Mouse (Mus musculus): ENCODE data around the gene Nsun7. TPM values are rescaled to one million over a fixed set of nuclear protein-coding genes. Genes with fewer than 3 reads are reported as not detected.
A peak's percentile ranks its signal among the peaks of the same experiment; 100 is the strongest.
"Not testable (repeated sequence)": the region's sequence is repeated elsewhere in the genome, so short reads cannot be mapped to it uniquely, and the experiment has no call there.

Nsun7 gene
- 10 to 100 TPM in 1 of 2 experiments, 1 to 10 TPM in 1; 8.8 to 10.2 TPM for total RNA-seq (2021)
- long read RNA-seq, experiment 1, partial matches to known transcripts = 2 of 4 reads
- long read RNA-seq, experiment 1, other reads (novel, unspliced or antisense) = 2 of 4 reads
- long read RNA-seq, experiment 2, partial matches to known transcripts = 0 of 2 reads
- long read RNA-seq, experiment 2, other reads (novel, unspliced or antisense) = 2 of 2 reads

- peak; percentile 85 to 86 for DNase-seq (ENCODE audit: low spot score in 2 of 2)
Observed at GRCm38 (mm10) chr5:66259756-66260448, at the start of gene Nsun7. TSS of gene Nsun7 (plus strand) at chr5:66259897.

- no peak for DNase-seq (ENCODE audit: low spot score in 2 of 2)
Observed at GRCm38 (mm10) chr5:66214395-66214935, 45.2 kb upstream of the Nsun7 start.

GRCm38 (mm10) chr5:66215569-66216277 lies 44.0 kb upstream of the Nsun7 start:
- DNase-seq (ENCODE audit: low spot score in 2 of 2) = no peak

GRCm38 (mm10) chr5:66219692-66220091 lies 40.0 kb upstream of the Nsun7 start:
- no peak for DNase-seq (ENCODE audit: low spot score in 2 of 2)

- no peak for DNase-seq (ENCODE audit: low spot score in 2 of 2)
Observed at GRCm38 (mm10) chr5:66220620-66221019, 39.1 kb upstream of the Nsun7 start.

GRCm38 (mm10) chr5:66222916-66223315 lies 36.8 kb upstream of the Nsun7 start:
- DNase-seq (ENCODE audit: low spot score in 2 of 2) = no peak

GRCm38 (mm10) chr5:66226526-66226925 lies 33.2 kb upstream of the Nsun7 start:
- no peak for DNase-seq (ENCODE audit: low spot score in 2 of 2)

GRCm38 (mm10) chr5:66231660-66232269 lies 27.9 kb upstream of the Nsun7 start:
- no peak for DNase-seq (ENCODE audit: low spot score in 2 of 2)

GRCm38 (mm10) chr5:66232456-66232855 lies 27.2 kb upstream of the Nsun7 start:
- no peak for DNase-seq (ENCODE audit: low spot score in 2 of 2)

- no peak for DNase-seq (ENCODE audit: low spot score in 2 of 2)
Observed at GRCm38 (mm10) chr5:66241894-66242293, 17.8 kb upstream of the Nsun7 start.

GRCm38 (mm10) chr5:66243467-66243866 lies 16.2 kb upstream of the Nsun7 start:
- DNase-seq (ENCODE audit: low spot score in 2 of 2) = no peak

GRCm38 (mm10) chr5:66244043-66244660 lies 15.5 kb upstream of the Nsun7 start:
- DNase-seq (ENCODE audit: low spot score in 2 of 2) = no peak

GRCm38 (mm10) chr5:66245958-66246497 lies 13.7 kb upstream of the Nsun7 start:
- DNase-seq (ENCODE audit: low spot score in 2 of 2) = no peak

GRCm38 (mm10) chr5:66253219-66253618 lies 6.5 kb upstream of the Nsun7 start:
- peak in 1 of 2 experiments; percentile 16 for DNase-seq (ENCODE audit: low spot score in 2 of 2)

GRCm38 (mm10) chr5:66255044-66255443 lies 4.7 kb upstream of the Nsun7 start:
- DNase-seq (ENCODE audit: low spot score in 2 of 2) = no peak

- DNase-seq (ENCODE audit: low spot score in 2 of 2) = no peak
Observed at GRCm38 (mm10) chr5:66259000-66259399, 697 bp upstream of the Nsun7 start.

GRCm38 (mm10) chr5:66259431-66259755 lies 304 bp upstream of the Nsun7 start:
- not testable (repeated sequence) for DNase-seq (ENCODE audit: low spot score in 2 of 2)

- DNase-seq (ENCODE audit: low spot score in 2 of 2) = no peak
Observed at GRCm38 (mm10) chr5:66262475-66262874, 2.8 kb downstream of the Nsun7 start.

GRCm38 (mm10) chr5:66263398-66263797 lies 3.7 kb downstream of the Nsun7 start:
- no peak for DNase-seq (ENCODE audit: low spot score in 2 of 2)

GRCm38 (mm10) chr5:66269616-66270015 lies 9.9 kb downstream of the Nsun7 start:
- DNase-seq (ENCODE audit: low spot score in 2 of 2) = no peak

- DNase-seq (ENCODE audit: low spot score in 2 of 2) = no peak
Observed at GRCm38 (mm10) chr5:66271141-66271540, 11.4 kb downstream of the Nsun7 start.
